Mouse (Mus musculus): ENCODE measurements around the gene Glt8d1. TPM values are rescaled to one million over a fixed set of nuclear protein-coding genes. Genes with fewer than 3 reads are reported as not detected.

Gene Glt8d1
- polyA plus RNA-seq, 1 experiment from 2014 or later: 47.8 TPM

GRCm38 (mm10) chr14:31019331-31020205, 18.4 kb downstream of the Glt8d1 start:
- peak overlapping the region; percentile 49 for H3K4me2 ChIP-seq (ENCODE audit: low read depth, severe bottlenecking)
- no peaks in the 10 kb centered on the region for H3K27me3 ChIP-seq (ENCODE audit: control insufficient read depth, insufficient read depth, low read length)
- peaks cover 9% of the 10 kb centered on the region for H3K4me1 ChIP-seq (ENCODE audit: control insufficient read depth, insufficient read depth, low read length)
- 8% methylated on average over 36 of the region's 56 CpGs for WGBS
- DNase-seq (ENCODE audit: low spot score): peak; percentile 84
- no peaks in the 10 kb centered on the region for H3K9me3 ChIP-seq (ENCODE audit: control insufficient read depth, low read length)
- peak overlapping the region; percentile 97 for H3K9ac ChIP-seq (ENCODE audit: low read length)
- peaks cover 15% of the 10 kb centered on the region for H3K36me3 ChIP-seq (ENCODE audit: control insufficient read depth, insufficient read depth, low read length)
- peak overlapping the region; percentile 64 for H3K4me3 ChIP-seq (ENCODE audit: low read depth, low read length)
- peak; percentile 89 for ATAC-seq (ENCODE audit: insufficient number of reproducible peaks, low FRiP score, low TSS enrichment, low read depth)
- peak overlapping the region; percentile 97 for H3K27ac ChIP-seq (replicated peaks; ENCODE audit: low read depth, low read length)

- peaks cover 21% of the 10 kb centered on the region for H3K36me3 ChIP-seq (ENCODE audit: control insufficient read depth, insufficient read depth, low read length)
- 74% methylated on average over 1 of the region's 1 CpGs for WGBS
These were observed 21.4 kb downstream of the Glt8d1 start for GRCm38 (mm10) chr14:31022579-31022978.

GRCm38 (mm10) chr14:31025785-31026184, 24.6 kb downstream of the Glt8d1 start:
- Histone ChIP-seq H3K27me3 (ENCODE audit: control insufficient read depth, insufficient read depth, low read length) (no peaks in the 10 kb centered on the region), H3K9ac (ENCODE audit: low read length) (no peak overlapping the region), H3K4me2 (ENCODE audit: low read depth, severe bottlenecking) (no peak overlapping the region), H3K36me3 (ENCODE audit: control insufficient read depth, insufficient read depth, low read length) (peaks cover 27% of the 10 kb centered on the region), H3K9me3 (ENCODE audit: control insufficient read depth, low read length) (no peaks in the 10 kb centered on the region), H3K4me3 (ENCODE audit: low read depth, low read length) (no peak overlapping the region), H3K27ac (replicated peaks; ENCODE audit: low read depth, low read length) (no peak overlapping the region), H3K4me1 (ENCODE audit: control insufficient read depth, insufficient read depth, low read length) (no peaks in the 10 kb centered on the region)
- WGBS: 82% methylated on average over 3 of the region's 3 CpGs
- ATAC-seq (ENCODE audit: insufficient number of reproducible peaks, low FRiP score, low TSS enrichment, low read depth): no peak
- DNase-seq (ENCODE audit: low spot score): no peak

More at GRCm38 (mm10) chr14:31022579-31022978, 21.4 kb downstream of the Glt8d1 start:
- Histone ChIP-seq H3K27ac (replicated peaks; ENCODE audit: low read depth, low read length) (no peak overlapping the region), H3K4me1 (ENCODE audit: control insufficient read depth, insufficient read depth, low read length) (peaks cover 8% of the 10 kb centered on the region), H3K9me3 (ENCODE audit: control insufficient read depth, low read length) (no peaks in the 10 kb centered on the region), H3K27me3 (ENCODE audit: control insufficient read depth, insufficient read depth, low read length) (no peaks in the 10 kb centered on the region), H3K4me3 (ENCODE audit: low read depth, low read length) (no peak overlapping the region), H3K4me2 (ENCODE audit: low read depth, severe bottlenecking) (no peak overlapping the region), H3K9ac (ENCODE audit: low read length) (no peak overlapping the region)
- no peak for DNase-seq (ENCODE audit: low spot score)
- no peak for ATAC-seq (ENCODE audit: insufficient number of reproducible peaks, low FRiP score, low TSS enrichment, low read depth)

- H3K4me2 ChIP-seq (ENCODE audit: low read depth, severe bottlenecking): no peak overlapping the region
- H3K27ac ChIP-seq (replicated peaks; ENCODE audit: low read depth, low read length): no peak overlapping the region
- 95% methylated on average over 5 of the region's 5 CpGs for WGBS
- no peak overlapping the region for H3K9ac ChIP-seq (ENCODE audit: low read length)
- H3K27me3 ChIP-seq (ENCODE audit: control insufficient read depth, insufficient read depth, low read length): no peaks in the 10 kb centered on the region
- ATAC-seq (ENCODE audit: insufficient number of reproducible peaks, low FRiP score, low TSS enrichment, low read depth) (no peak), DNase-seq (ENCODE audit: low spot score) (no peak)
- H3K4me1 ChIP-seq (ENCODE audit: control insufficient read depth, insufficient read depth, low read length): no peaks in the 10 kb centered on the region
- H3K9me3 ChIP-seq (ENCODE audit: control insufficient read depth, low read length): no peaks in the 10 kb centered on the region
- H3K4me3 ChIP-seq (ENCODE audit: low read depth, low read length): no peak overlapping the region
- H3K36me3 ChIP-seq (ENCODE audit: control insufficient read depth, insufficient read depth, low read length): peaks cover 16% of the 10 kb centered on the region
These were observed 44.1 kb downstream of the Glt8d1 start for GRCm38 (mm10) chr14:31045296-31045695.

GRCm38 (mm10) chr14:31045817-31046216, 44.6 kb downstream of the Glt8d1 start:
- DNase-seq (ENCODE audit: low spot score) (no peak), ATAC-seq (ENCODE audit: insufficient number of reproducible peaks, low FRiP score, low TSS enrichment, low read depth) (no peak)
- peaks cover 16% of the 10 kb centered on the region for H3K36me3 ChIP-seq (ENCODE audit: control insufficient read depth, insufficient read depth, low read length)
- no peaks in the 10 kb centered on the region for H3K9me3 ChIP-seq (ENCODE audit: control insufficient read depth, low read length)
- H3K27me3 ChIP-seq (ENCODE audit: control insufficient read depth, insufficient read depth, low read length): no peaks in the 10 kb centered on the region
- H3K9ac ChIP-seq (ENCODE audit: low read length): no peak overlapping the region
- H3K4me1 ChIP-seq (ENCODE audit: control insufficient read depth, insufficient read depth, low read length): no peaks in the 10 kb centered on the region
- no peak overlapping the region for H3K4me2 ChIP-seq (ENCODE audit: low read depth, severe bottlenecking)
- no peak overlapping the region for H3K27ac ChIP-seq (replicated peaks; ENCODE audit: low read depth, low read length)
- H3K4me3 ChIP-seq (ENCODE audit: low read depth, low read length): no peak overlapping the region
- WGBS: 89% methylated on average over 1 of the region's 1 CpGs

Other genes with a start within 250 kb of the Glt8d1 start
- gene Tmem110, start 175.8 kb upstream of the Glt8d1 start, polyA plus RNA-seq (2014; fragmentation: Nextera tagmentation; extraction: Ambion mirVana): 37.5 and 38.7 TPM in 2 replicates
- 1.1 and 1.2 TPM in 2 replicates for gene Mustn1, start 122.2 kb upstream of the Glt8d1 start, polyA plus RNA-seq (2014; fragmentation: Nextera tagmentation; extraction: Ambion mirVana)
- not detected in 2 replicates for gene Itih4, start 114.9 kb upstream of the Glt8d1 start, polyA plus RNA-seq (2014; fragmentation: Nextera tagmentation; extraction: Ambion mirVana)
- gene Itih3, start 77.6 kb upstream of the Glt8d1 start, polyA plus RNA-seq (2014; fragmentation: Nextera tagmentation; extraction: Ambion mirVana): 0.14 and 0.15 TPM in 2 replicates
- not detected in 2 replicates for gene Itih1, start 58.1 kb upstream of the Glt8d1 start, polyA plus RNA-seq (2014; fragmentation: Nextera tagmentation; extraction: Ambion mirVana)
- 16.1 and 17.7 TPM in 2 replicates for gene Nek4, start 50.0 kb upstream of the Glt8d1 start, polyA plus RNA-seq (2014; fragmentation: Nextera tagmentation; extraction: Ambion mirVana)
- gene Spcs1, start 272 bp downstream of the Glt8d1 start, polyA plus RNA-seq (2014; fragmentation: Nextera tagmentation; extraction: Ambion mirVana): 277 and 305 TPM in 2 replicates
- gene Pbrm1, start 17.7 kb downstream of the Glt8d1 start, polyA plus RNA-seq (2014; fragmentation: Nextera tagmentation; extraction: Ambion mirVana): 135 and 136 TPM in 2 replicates
- gene Gnl3, start 17.8 kb downstream of the Glt8d1 start, polyA plus RNA-seq (2014; fragmentation: Nextera tagmentation; extraction: Ambion mirVana): 126 and 129 TPM in 2 replicates
- 61.6 and 66.5 TPM in 2 replicates for gene Smim4, start 127.6 kb downstream of the Glt8d1 start, polyA plus RNA-seq (2014; fragmentation: Nextera tagmentation; extraction: Ambion mirVana)
- gene Nt5dc2, start 129.7 kb downstream of the Glt8d1 start, polyA plus RNA-seq (2014; fragmentation: Nextera tagmentation; extraction: Ambion mirVana): 569 and 606 TPM in 2 replicates
- gene Stab1, start 167.2 kb downstream of the Glt8d1 start, polyA plus RNA-seq (2014; fragmentation: Nextera tagmentation; extraction: Ambion mirVana): 15.5 and 15.7 TPM in 2 replicates
- gene Tnnc1, start 206.9 kb downstream of the Glt8d1 start, polyA plus RNA-seq (2014; fragmentation: Nextera tagmentation; extraction: Ambion mirVana): 16.6 and 18.7 TPM in 2 replicates
- 346 and 377 TPM in 2 replicates for gene Nisch, start 215.5 kb downstream of the Glt8d1 start, polyA plus RNA-seq (2014; fragmentation: Nextera tagmentation; extraction: Ambion mirVana)
- 0.09 and 0.20 TPM in 2 replicates for gene Sema3g, start 216.5 kb downstream of the Glt8d1 start, polyA plus RNA-seq (2014; fragmentation: Nextera tagmentation; extraction: Ambion mirVana)
- 12.7 and 13.5 TPM in 2 replicates for gene Phf7, start 249.9 kb downstream of the Glt8d1 start, polyA plus RNA-seq (2014; fragmentation: Nextera tagmentation; extraction: Ambion mirVana)

Data from limb, embryonic 11.5 days (tissue).